Mouse (Mus musculus): ENCODE measurements around the gene Onecut3.

The Onecut3 gene

GRCm38 (mm10) chr10:80504724-80505123, 10.1 kb downstream of the Onecut3 start:
- DNase-seq = no peak

- peak; percentile 80 for DNase-seq
Observed at GRCm38 (mm10) chr10:80506222-80506621, 11.6 kb downstream of the Onecut3 start.

GRCm38 (mm10) chr10:80509412-80510272, 15.0 kb downstream of the Onecut3 start:
- DNase-seq = peak; percentile 82

- DNase-seq = no peak
Observed at GRCm38 (mm10) chr10:80510273-80510660, 15.6 kb downstream of the Onecut3 start.

GRCm38 (mm10) chr10:80513739-80514138, 19.1 kb downstream of the Onecut3 start:
- DNase-seq = no peak

- DNase-seq = no peak
Observed at GRCm38 (mm10) chr10:80519287-80519686, 24.7 kb downstream of the Onecut3 start.

- peak; percentile 45 for DNase-seq
Observed at GRCm38 (mm10) chr10:80523299-80523698, 28.7 kb downstream of the Onecut3 start.

GRCm38 (mm10) chr10:80526172-80526571, 31.5 kb downstream of the Onecut3 start:
- no peak for DNase-seq

- DNase-seq = peak; percentile 52
Observed at GRCm38 (mm10) chr10:80532783-80533182, 38.1 kb downstream of the Onecut3 start.

GRCm38 (mm10) chr10:80533704-80534103, 39.1 kb downstream of the Onecut3 start:
- peak; percentile 90 for DNase-seq

GRCm38 (mm10) chr10:80535071-80535470, 40.4 kb downstream of the Onecut3 start:
- DNase-seq = peak; percentile 94

GRCm38 (mm10) chr10:80535711-80536110, 41.1 kb downstream of the Onecut3 start:
- DNase-seq = peak; percentile 87

GRCm38 (mm10) chr10:80538180-80538579, 43.5 kb downstream of the Onecut3 start:
- no peak for DNase-seq

GRCm38 (mm10) chr10:80538710-80539394, 44.2 kb downstream of the Onecut3 start, which contains the start of gene Atp8b3:
Gene Atp8b3 (minus strand): TSS chr10:80539124.
- peak; percentile 100 for DNase-seq

- no peak for DNase-seq
Observed at GRCm38 (mm10) chr10:80539493-80539892, 44.9 kb downstream of the Onecut3 start.

GRCm38 (mm10) chr10:80543873-80544272, 49.2 kb downstream of the Onecut3 start:
- DNase-seq = no peak

GRCm38 (mm10) chr10:80545590-80545989, 51.0 kb downstream of the Onecut3 start:
- no peak for DNase-seq

- DNase-seq = peak; percentile 74
Observed at GRCm38 (mm10) chr10:80546945-80547344, 52.3 kb downstream of the Onecut3 start.

- DNase-seq = no peak
Observed at GRCm38 (mm10) chr10:80547539-80547938, 52.9 kb downstream of the Onecut3 start.

- DNase-seq = peak; percentile 79
Observed at GRCm38 (mm10) chr10:80548428-80549006, 53.9 kb downstream of the Onecut3 start.

GRCm38 (mm10) chr10:80549279-80549678, 54.6 kb downstream of the Onecut3 start:
- no peak for DNase-seq

- DNase-seq = peak; percentile 69
Observed at GRCm38 (mm10) chr10:80552364-80552763, 57.7 kb downstream of the Onecut3 start.

GRCm38 (mm10) chr10:80553575-80553974, 58.9 kb downstream of the Onecut3 start:
- DNase-seq = peak; percentile 92

- no peak for DNase-seq
Observed at GRCm38 (mm10) chr10:80553997-80554396, 59.4 kb downstream of the Onecut3 start.
